Mouse (Mus musculus): ENCODE measurements around the gene Ap3d1. TPM values are rescaled to one million over a fixed set of nuclear protein-coding genes. Genes with fewer than 3 reads are reported as not detected.
A peak's percentile ranks its signal among the peaks of the same experiment; 100 is the strongest.

Ap3d1 gene
- polyA plus RNA-seq, 1 experiment from 2014 or later, result 20.9 TPM

- H3K9ac ChIP-seq (ENCODE audit: low read depth, low read length), result no peak overlapping the region
- no peak overlapping the region for H3K27ac ChIP-seq (ENCODE audit: low read length)
- peaks cover 26% of the 10 kb centered on the region for H3K4me1 ChIP-seq (ENCODE audit: control insufficient read depth, low read depth, low read length)
- H3K27me3 ChIP-seq (ENCODE audit: control insufficient read depth, insufficient read depth, low read depth, low read length), result no peaks in the 10 kb centered on the region
- H3K4me3 ChIP-seq (ENCODE audit: low read depth, low read length), result no peak overlapping the region
- 0 out of 2 replicates have a peak, but pooled peaks cover 4% of the 10 kb centered on the region for H3K36me3 ChIP-seq (ENCODE audit: control insufficient read depth, insufficient read depth)
- ATAC-seq (ENCODE audit: low read depth), result no peak
- H3K4me2 ChIP-seq (ENCODE audit: low read depth, low read length), result no peak overlapping the region
- WGBS (ENCODE audit: insufficient replicate concordance), result 46% methylated on average over 5 of the region's 5 CpGs
- H3K9me3 ChIP-seq (replicated peaks; ENCODE audit: control insufficient read depth, low read length), result no peaks in the 10 kb centered on the region
These were observed 5.3 kb downstream of the Ap3d1 start for GRCm38 (mm10) chr10:80736731-80737130.

DNA sequence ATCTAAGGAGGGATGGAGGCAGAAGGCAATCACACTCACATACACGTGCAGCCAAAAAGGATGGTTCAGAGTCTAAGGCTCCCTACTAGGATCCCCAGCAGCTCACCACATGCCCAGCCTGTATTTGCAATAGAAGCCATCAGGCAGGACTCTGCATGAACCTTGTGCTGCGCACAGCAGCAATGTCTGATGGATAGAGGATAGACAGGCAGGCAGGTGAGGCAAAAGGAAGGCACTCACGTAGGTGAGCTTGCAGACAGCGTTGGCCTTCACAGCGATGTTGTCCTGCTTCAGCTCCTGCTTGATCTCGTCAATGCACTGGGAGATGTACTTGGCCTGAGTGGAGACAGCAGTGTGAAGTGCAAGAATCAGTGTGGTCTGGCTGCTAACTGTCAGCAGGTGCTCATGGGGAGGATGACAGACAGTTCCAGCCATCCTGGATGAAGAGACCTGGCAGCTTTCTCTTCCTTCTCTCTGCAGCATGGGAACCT lies 9.4 kb downstream of the Ap3d1 start:
- H3K27me3 ChIP-seq (ENCODE audit: control insufficient read depth, insufficient read depth, low read depth, low read length), result no peaks in the 10 kb centered on the region
- no peaks in the 10 kb centered on the region; the same call in 1 of the 2 replicates for H3K4me1 ChIP-seq (ENCODE audit: control insufficient read depth, low read depth, low read length)
- H3K4me2 ChIP-seq (ENCODE audit: low read depth, low read length), result no peak overlapping the region
- H3K9me3 ChIP-seq (replicated peaks; ENCODE audit: control insufficient read depth, low read length), result no peaks in the 10 kb centered on the region
- no peak overlapping the region for H3K9ac ChIP-seq (ENCODE audit: low read depth, low read length)
- H3K36me3 ChIP-seq (ENCODE audit: control insufficient read depth, insufficient read depth), result peaks cover 27% of the 10 kb centered on the region
- no peak for ATAC-seq (ENCODE audit: low read depth)
- 87% methylated on average over 6 of the region's 6 CpGs for WGBS (ENCODE audit: insufficient replicate concordance)
- no peak overlapping the region for H3K27ac ChIP-seq (ENCODE audit: low read length)
- no peak overlapping the region for H3K4me3 ChIP-seq (ENCODE audit: low read depth, low read length)

DNA sequence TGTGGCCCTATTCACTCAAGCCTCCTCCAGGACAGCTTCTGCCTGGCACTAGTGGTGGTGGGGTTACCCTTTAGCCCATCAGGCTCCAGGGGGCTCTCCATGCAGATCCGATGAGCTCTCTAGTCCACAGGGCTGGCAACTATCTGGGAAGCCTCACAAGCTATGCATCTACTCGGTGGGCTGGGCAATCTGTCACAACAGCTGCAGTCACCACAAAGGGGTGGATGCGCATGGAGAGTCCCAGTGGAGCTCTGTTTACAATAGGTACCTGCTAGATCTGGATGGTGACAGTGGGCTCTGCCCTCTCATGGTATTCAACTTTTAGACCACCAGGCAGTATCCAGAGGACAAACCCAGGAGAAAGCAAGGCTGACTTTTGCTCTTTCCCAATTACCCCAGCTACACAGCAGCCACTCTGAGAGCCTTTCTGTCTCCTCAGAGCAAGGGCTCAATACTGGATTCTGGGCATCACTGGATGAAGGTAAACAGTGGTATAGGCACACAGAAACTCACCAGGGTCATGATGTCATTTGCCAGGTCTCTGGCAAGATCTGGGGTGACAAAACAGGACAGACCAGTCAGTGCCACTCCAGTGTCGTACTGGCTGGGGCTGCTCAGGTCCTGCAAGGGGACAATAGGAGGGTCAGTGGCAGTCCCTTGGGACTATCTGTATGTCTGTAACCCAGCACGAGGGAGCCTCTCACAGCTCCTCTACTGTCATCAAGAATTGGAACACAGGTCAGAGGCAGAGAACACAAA lies 14.5 kb downstream of the Ap3d1 start:
- ATAC-seq (ENCODE audit: low read depth), result no peak

GRCm38 (mm10) chr10:80717281-80717680 lies 24.8 kb downstream of the Ap3d1 start:
- WGBS (ENCODE audit: insufficient replicate concordance), result 81% methylated on average over 1 of the region's 1 CpGs
- no peak overlapping the region for H3K4me2 ChIP-seq (ENCODE audit: low read depth, low read length)
- H3K36me3 ChIP-seq (ENCODE audit: control insufficient read depth, insufficient read depth), result peaks cover 51% of the 10 kb centered on the region
- H3K4me3 ChIP-seq (ENCODE audit: low read depth, low read length), result no peak overlapping the region
- H3K9me3 ChIP-seq (replicated peaks; ENCODE audit: control insufficient read depth, low read length), result no peaks in the 10 kb centered on the region
- no peak for ATAC-seq (ENCODE audit: low read depth)
- H3K27me3 ChIP-seq (ENCODE audit: control insufficient read depth, insufficient read depth, low read depth, low read length), result no peaks in the 10 kb centered on the region
- no peak overlapping the region for H3K9ac ChIP-seq (ENCODE audit: low read depth, low read length)
- H3K4me1 ChIP-seq (ENCODE audit: control insufficient read depth, low read depth, low read length), result no peaks in the 10 kb centered on the region
- no peak overlapping the region for H3K27ac ChIP-seq (ENCODE audit: low read length)

More for the DNA sequence above, 14.5 kb downstream of the Ap3d1 start:
- H3K27me3 ChIP-seq (ENCODE audit: control insufficient read depth, insufficient read depth, low read depth, low read length), result no peaks in the 10 kb centered on the region
- no peaks in the 10 kb centered on the region for H3K4me1 ChIP-seq (ENCODE audit: control insufficient read depth, low read depth, low read length)
- H3K36me3 ChIP-seq (ENCODE audit: control insufficient read depth, insufficient read depth), result peaks cover 55% of the 10 kb centered on the region
- H3K9ac ChIP-seq (ENCODE audit: low read depth, low read length), result no peak overlapping the region
- no peak overlapping the region for H3K4me3 ChIP-seq (ENCODE audit: low read depth, low read length)
- WGBS (ENCODE audit: insufficient replicate concordance), result 76% methylated on average over 5 of the region's 5 CpGs
- H3K4me2 ChIP-seq (ENCODE audit: low read depth, low read length), result no peak overlapping the region
- no peak overlapping the region for H3K27ac ChIP-seq (ENCODE audit: low read length)
- H3K9me3 ChIP-seq (replicated peaks; ENCODE audit: control insufficient read depth, low read length), result no peaks in the 10 kb centered on the region

DNA sequence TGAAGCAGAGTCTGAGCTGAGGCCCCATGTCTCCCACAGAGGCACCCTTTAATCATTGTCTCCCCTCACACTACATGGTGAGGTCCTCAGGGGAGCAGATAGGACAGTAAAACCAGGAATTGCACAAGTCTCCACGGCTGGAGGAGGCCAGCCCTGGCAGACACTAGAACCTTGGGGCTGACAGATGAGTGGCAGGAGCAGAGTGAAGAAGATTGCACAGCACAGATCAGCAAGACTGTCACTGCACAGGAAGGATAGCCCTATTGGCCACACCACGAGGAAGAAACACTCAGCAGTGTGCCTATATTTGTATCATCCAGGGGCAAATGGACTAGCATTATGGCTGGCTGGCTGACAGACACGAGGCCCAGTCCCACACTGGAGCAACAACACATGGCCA lies 31.2 kb downstream of the Ap3d1 start:
- Histone ChIP-seq H3K9ac (ENCODE audit: low read depth, low read length) (no peak overlapping the region), H3K4me3 (ENCODE audit: low read depth, low read length) (no peak overlapping the region), H3K27me3 (ENCODE audit: control insufficient read depth, insufficient read depth, low read depth, low read length) (no peaks in the 10 kb centered on the region), H3K4me2 (ENCODE audit: low read depth, low read length) (no peak overlapping the region), H3K9me3 (replicated peaks; ENCODE audit: control insufficient read depth, low read length) (no peaks in the 10 kb centered on the region), H3K4me1 (ENCODE audit: control insufficient read depth, low read depth, low read length) (no peaks in the 10 kb centered on the region), H3K36me3 (ENCODE audit: control insufficient read depth, insufficient read depth) (peaks cover 63% of the 10 kb centered on the region), H3K27ac (ENCODE audit: low read length) (no peak overlapping the region)
- 57% methylated on average over 3 of the region's 3 CpGs for WGBS (ENCODE audit: insufficient replicate concordance)
- no peak for ATAC-seq (ENCODE audit: low read depth)

DNA sequence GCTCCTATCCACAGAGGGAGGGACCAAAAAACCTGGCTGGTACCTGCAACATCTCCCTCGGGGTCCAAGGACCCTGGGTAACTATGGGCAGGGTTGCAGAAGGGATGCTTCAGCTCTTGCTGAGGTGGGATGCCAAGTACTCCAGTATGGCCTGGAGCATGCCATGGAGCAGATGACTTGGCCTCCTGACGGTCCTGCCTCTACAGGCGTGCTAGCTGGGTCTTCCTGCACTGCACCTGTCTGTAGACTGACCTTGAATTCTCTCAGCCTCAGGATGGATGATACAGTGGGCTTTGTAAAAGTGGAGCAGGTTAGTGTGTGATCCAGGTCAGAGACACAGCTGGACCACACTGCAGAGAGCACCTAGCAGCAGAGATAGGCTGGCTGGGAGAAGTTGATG lies 36.6 kb downstream of the Ap3d1 start:
- H3K9ac ChIP-seq (ENCODE audit: low read depth, low read length), result no peak overlapping the region
- H3K4me2 ChIP-seq (ENCODE audit: low read depth, low read length), result no peak overlapping the region
- WGBS (ENCODE audit: insufficient replicate concordance), result 73% methylated on average over 3 of the region's 3 CpGs
- peaks cover 30% of the 10 kb centered on the region for H3K4me1 ChIP-seq (ENCODE audit: control insufficient read depth, low read depth, low read length)
- no peak for ATAC-seq (ENCODE audit: low read depth)
- peaks cover 29% of the 10 kb centered on the region for H3K36me3 ChIP-seq (ENCODE audit: control insufficient read depth, insufficient read depth)
- H3K4me3 ChIP-seq (ENCODE audit: low read depth, low read length), result no peak overlapping the region
- H3K27me3 ChIP-seq (ENCODE audit: control insufficient read depth, insufficient read depth, low read depth, low read length), result no peaks in the 10 kb centered on the region
- no peaks in the 10 kb centered on the region for H3K9me3 ChIP-seq (replicated peaks; ENCODE audit: control insufficient read depth, low read length)
- H3K27ac ChIP-seq (ENCODE audit: low read length), result no peak overlapping the region

- Histone ChIP-seq H3K27me3 (ENCODE audit: control insufficient read depth, insufficient read depth, low read depth, low read length) (no peaks in the 10 kb centered on the region), H3K36me3 (ENCODE audit: control insufficient read depth, insufficient read depth) (peaks cover 26% of the 10 kb centered on the region), H3K9ac (ENCODE audit: low read depth, low read length) (no peak overlapping the region), H3K9me3 (replicated peaks; ENCODE audit: control insufficient read depth, low read length) (no peaks in the 10 kb centered on the region), H3K4me1 (ENCODE audit: control insufficient read depth, low read depth, low read length) (peaks cover 35% of the 10 kb centered on the region), H3K27ac (ENCODE audit: low read length) (no peak overlapping the region), H3K4me2 (ENCODE audit: low read depth, low read length) (no peak overlapping the region), H3K4me3 (ENCODE audit: low read depth, low read length) (no peak overlapping the region)
- 58% methylated on average over 3 of the region's 3 CpGs for WGBS (ENCODE audit: insufficient replicate concordance)
- no peak for ATAC-seq (ENCODE audit: low read depth)
These were observed 37.0 kb downstream of the Ap3d1 start for GRCm38 (mm10) chr10:80705033-80705432.

GRCm38 (mm10) chr10:80704418-80704817 lies 37.6 kb downstream of the Ap3d1 start:
- Histone ChIP-seq H3K4me2 (ENCODE audit: low read depth, low read length) (no peak overlapping the region), H3K27ac (ENCODE audit: low read length) (no peak overlapping the region), H3K36me3 (ENCODE audit: control insufficient read depth, insufficient read depth) (peaks cover 20% of the 10 kb centered on the region), H3K9me3 (replicated peaks; ENCODE audit: control insufficient read depth, low read length) (no peaks in the 10 kb centered on the region), H3K4me1 (ENCODE audit: control insufficient read depth, low read depth, low read length) (peaks cover 41% of the 10 kb centered on the region), H3K4me3 (ENCODE audit: low read depth, low read length) (no peak overlapping the region), H3K27me3 (ENCODE audit: control insufficient read depth, insufficient read depth, low read depth, low read length) (no peaks in the 10 kb centered on the region), H3K9ac (ENCODE audit: low read depth, low read length) (no peak overlapping the region)
- ATAC-seq (ENCODE audit: low read depth), result no peak
- WGBS (ENCODE audit: insufficient replicate concordance), result 86% methylated on average over 5 of the region's 5 CpGs

GRCm38 (mm10) chr10:80703643-80704042 lies 38.4 kb downstream of the Ap3d1 start:
- Histone ChIP-seq H3K9me3 (replicated peaks; ENCODE audit: control insufficient read depth, low read length) (no peaks in the 10 kb centered on the region), H3K9ac (ENCODE audit: low read depth, low read length) (peak overlapping the region; percentile 74), H3K4me2 (ENCODE audit: low read depth, low read length) (peak overlapping the region; percentile 99), H3K27ac (ENCODE audit: low read length) (peak overlapping the region; percentile 98; the same call in 1 of the 2 replicates), H3K4me1 (ENCODE audit: control insufficient read depth, low read depth, low read length) (peaks cover 48% of the 10 kb centered on the region), H3K36me3 (ENCODE audit: control insufficient read depth, insufficient read depth) (peaks cover 12% of the 10 kb centered on the region), H3K4me3 (ENCODE audit: low read depth, low read length) (peak overlapping the region; percentile 72), H3K27me3 (ENCODE audit: control insufficient read depth, insufficient read depth, low read depth, low read length) (no peaks in the 10 kb centered on the region)
- 82% methylated on average over 5 of the region's 5 CpGs for WGBS (ENCODE audit: insufficient replicate concordance)
- ATAC-seq (ENCODE audit: low read depth), result no peak

Measured in liver, embryonic 16.5 days (tissue).